Mouse (Mus musculus): ENCODE data around the gene Pfpl. TPM values are rescaled to one million over a fixed set of nuclear protein-coding genes. Genes with fewer than 3 reads are reported as not detected.

The Pfpl gene
- polyA plus RNA-seq, 1 experiment from 2014 or later = not detected

DNA sequence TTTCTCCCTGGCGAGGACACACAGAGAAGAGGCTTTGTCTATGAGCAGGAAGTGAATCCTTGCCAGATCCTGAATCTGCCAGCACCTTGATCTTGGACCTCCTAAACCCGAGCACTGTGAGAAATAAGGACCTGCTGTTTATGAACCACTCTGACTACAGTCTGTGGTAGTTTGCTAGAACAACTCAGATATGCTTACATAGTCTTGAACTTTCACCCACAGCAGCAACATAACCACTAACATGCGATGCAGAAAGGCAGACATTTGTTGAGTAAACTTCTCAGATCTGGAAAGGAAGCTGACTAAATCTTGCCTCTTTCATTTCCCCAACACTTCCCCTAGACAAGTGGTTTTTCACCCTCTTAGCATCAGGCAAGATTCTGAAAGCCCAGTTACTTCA, 44.2 kb downstream of the Pfpl start:
- no peak overlapping the region for H3K4me3 ChIP-seq (ENCODE audit: low read length)
- no peak for ATAC-seq (ENCODE audit: low FRiP score, low TSS enrichment)
- peaks cover 7% of the 10 kb centered on the region; the same call in 1 of the 2 replicates for H3K4me1 ChIP-seq (ENCODE audit: control insufficient read depth, insufficient read depth, low read length)
- no peaks in the 10 kb centered on the region for H3K9me3 ChIP-seq (ENCODE audit: control insufficient read depth, low read length)
- WGBS = 66% methylated on average over 3 of the region's 3 CpGs
- H3K27ac ChIP-seq (ENCODE audit: low read depth, low read length) = no peak overlapping the region
- H3K4me2 ChIP-seq (replicated peaks; ENCODE audit: low read depth, low read length) = no peak overlapping the region
- no peaks in the 10 kb centered on the region for H3K36me3 ChIP-seq (ENCODE audit: control insufficient read depth, insufficient read depth, low read length)
- H3K27me3 ChIP-seq (ENCODE audit: control insufficient read depth, insufficient read depth, low read length) = no peaks in the 10 kb centered on the region
- H3K9ac ChIP-seq (ENCODE audit: low read depth, low read length) = no peak overlapping the region

GRCm38 (mm10) chr19:12472381-12472976, 44.8 kb downstream of the Pfpl start:
- 78% methylated on average over 5 of the region's 5 CpGs for WGBS
- Histone ChIP-seq H3K4me3 (ENCODE audit: low read length) (no peak overlapping the region), H3K27ac (ENCODE audit: low read depth, low read length) (no peak overlapping the region), H3K4me1 (ENCODE audit: control insufficient read depth, insufficient read depth, low read length) (peaks cover 12% of the 10 kb centered on the region; the same call in 1 of the 2 replicates), H3K9me3 (ENCODE audit: control insufficient read depth, low read length) (no peaks in the 10 kb centered on the region), H3K4me2 (replicated peaks; ENCODE audit: low read depth, low read length) (no peak overlapping the region), H3K9ac (ENCODE audit: low read depth, low read length) (no peak overlapping the region), H3K27me3 (ENCODE audit: control insufficient read depth, insufficient read depth, low read length) (no peaks in the 10 kb centered on the region), H3K36me3 (ENCODE audit: control insufficient read depth, insufficient read depth, low read length) (no peaks in the 10 kb centered on the region)
- no peak for ATAC-seq (ENCODE audit: low FRiP score, low TSS enrichment)

DNA sequence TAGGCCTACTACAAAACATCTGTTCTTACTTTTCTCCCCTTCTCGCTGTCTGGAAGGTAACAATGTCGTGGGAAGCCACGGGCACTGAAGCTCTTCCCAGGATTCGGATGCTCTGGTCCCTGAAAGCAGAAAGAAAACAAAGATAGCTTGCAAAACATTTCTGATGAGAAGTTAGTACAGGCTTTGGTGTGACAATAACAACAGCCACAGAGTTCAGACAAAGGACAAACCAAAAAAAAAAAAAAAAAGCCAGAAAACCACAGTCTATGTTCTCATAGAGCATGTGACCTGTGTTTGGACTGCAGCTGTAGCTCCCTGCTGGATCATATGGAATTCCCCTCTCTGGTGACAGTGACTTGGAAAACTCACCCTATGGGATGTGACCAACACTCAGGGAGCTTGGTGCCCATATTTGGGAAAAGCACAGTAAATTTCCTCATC, 45.5 kb downstream of the Pfpl start:
- Histone ChIP-seq H3K27me3 (ENCODE audit: control insufficient read depth, insufficient read depth, low read length) (no peaks in the 10 kb centered on the region), H3K9ac (ENCODE audit: low read depth, low read length) (no peak overlapping the region), H3K27ac (ENCODE audit: low read depth, low read length) (no peak overlapping the region), H3K9me3 (ENCODE audit: control insufficient read depth, low read length) (no peaks in the 10 kb centered on the region), H3K4me1 (ENCODE audit: control insufficient read depth, insufficient read depth, low read length) (peaks cover 12% of the 10 kb centered on the region; the same call in 1 of the 2 replicates), H3K4me2 (replicated peaks; ENCODE audit: low read depth, low read length) (no peak overlapping the region), H3K4me3 (ENCODE audit: low read length) (no peak overlapping the region), H3K36me3 (ENCODE audit: control insufficient read depth, insufficient read depth, low read length) (peaks cover 3% of the 10 kb centered on the region; the same call in 1 of the 2 replicates)
- no peak for ATAC-seq (ENCODE audit: low FRiP score, low TSS enrichment)
- WGBS = 68% methylated on average over 4 of the region's 4 CpGs

DNA sequence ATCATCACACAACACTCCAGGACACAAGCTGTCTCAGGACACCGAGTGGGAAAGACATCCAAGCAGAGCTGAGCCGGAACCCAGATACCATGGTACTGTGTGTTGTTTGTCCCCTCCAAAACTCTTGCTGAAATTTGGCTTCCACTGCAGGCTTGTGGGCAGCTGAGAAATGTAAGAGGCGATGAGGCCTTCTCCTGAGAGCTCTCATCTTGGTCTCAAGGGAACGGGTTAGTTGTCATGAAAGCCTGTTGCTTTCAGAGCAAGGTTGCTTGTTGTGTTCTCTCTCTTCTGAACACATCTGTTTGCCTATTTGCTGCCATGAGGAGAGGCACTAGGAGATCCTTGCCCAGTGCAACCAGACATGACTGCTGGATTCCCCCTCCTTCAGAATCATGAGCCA, 46.2 kb downstream of the Pfpl start:
- Histone ChIP-seq H3K4me3 (ENCODE audit: low read length) (no peak overlapping the region), H3K27ac (ENCODE audit: low read depth, low read length) (no peak overlapping the region), H3K27me3 (ENCODE audit: control insufficient read depth, insufficient read depth, low read length) (no peaks in the 10 kb centered on the region), H3K9ac (ENCODE audit: low read depth, low read length) (no peak overlapping the region), H3K4me2 (replicated peaks; ENCODE audit: low read depth, low read length) (no peak overlapping the region), H3K4me1 (ENCODE audit: control insufficient read depth, insufficient read depth, low read length) (peaks cover 12% of the 10 kb centered on the region; the same call in 1 of the 2 replicates), H3K36me3 (ENCODE audit: control insufficient read depth, insufficient read depth, low read length) (peaks cover 3% of the 10 kb centered on the region; the same call in 1 of the 2 replicates), H3K9me3 (ENCODE audit: control insufficient read depth, low read length) (no peaks in the 10 kb centered on the region)
- ATAC-seq (ENCODE audit: low FRiP score, low TSS enrichment) = no peak
- WGBS = 89% methylated on average over 4 of the region's 4 CpGs

GRCm38 (mm10) chr19:12475380-12476250, 47.9 kb downstream of the Pfpl start:
- H3K4me3 ChIP-seq (ENCODE audit: low read length) = no peak overlapping the region
- no peaks in the 10 kb centered on the region for H3K27me3 ChIP-seq (ENCODE audit: control insufficient read depth, insufficient read depth, low read length)
- ATAC-seq (ENCODE audit: low FRiP score, low TSS enrichment) = peak; percentile 91
- peak overlapping the region; percentile 5; the same call in 1 of the 2 replicates for H3K4me2 ChIP-seq (replicated peaks; ENCODE audit: low read depth, low read length)
- H3K27ac ChIP-seq (ENCODE audit: low read depth, low read length) = peak overlapping the region; percentile 55; the same call in 1 of the 2 replicates
- no peaks in the 10 kb centered on the region for H3K9me3 ChIP-seq (ENCODE audit: control insufficient read depth, low read length)
- H3K36me3 ChIP-seq (ENCODE audit: control insufficient read depth, insufficient read depth, low read length) = peaks cover 8% of the 10 kb centered on the region; the same call in 1 of the 2 replicates
- no peak overlapping the region for H3K9ac ChIP-seq (ENCODE audit: low read depth, low read length)
- 64% methylated on average over 15 of the region's 15 CpGs for WGBS
- peaks cover 12% of the 10 kb centered on the region; the same call in 1 of the 2 replicates for H3K4me1 ChIP-seq (ENCODE audit: control insufficient read depth, insufficient read depth, low read length)

DNA sequence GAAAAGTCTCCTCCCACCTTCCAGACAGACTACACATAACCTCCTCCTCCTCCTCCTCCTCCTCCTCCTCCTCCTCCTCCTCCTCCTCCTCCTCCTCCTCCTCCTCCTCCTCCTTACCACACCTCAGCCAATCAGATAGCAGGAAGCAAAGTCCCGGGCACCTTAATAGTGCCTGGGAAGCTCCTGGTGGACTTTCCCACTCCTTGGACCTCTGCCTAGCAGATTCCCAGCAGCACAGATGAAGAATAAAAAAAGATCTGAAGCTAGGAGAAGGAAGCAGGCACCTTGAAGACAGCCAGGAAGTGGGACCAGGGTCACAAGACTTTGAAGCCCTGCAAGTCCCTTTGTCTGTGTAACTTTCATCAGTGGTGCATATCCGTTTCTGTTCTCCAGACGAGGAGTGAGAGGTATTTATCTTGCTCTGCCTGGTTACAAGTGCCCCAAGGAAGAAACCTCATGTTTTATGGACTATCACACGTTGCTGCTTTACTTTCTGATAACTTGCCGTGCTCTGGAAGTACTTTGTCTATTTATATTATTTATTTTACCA, 49.1 kb downstream of the Pfpl start:
- peaks cover 12% of the 10 kb centered on the region; the same call in 1 of the 2 replicates for H3K4me1 ChIP-seq (ENCODE audit: control insufficient read depth, insufficient read depth, low read length)
- H3K27ac ChIP-seq (ENCODE audit: low read depth, low read length) = no peak overlapping the region; the same call in 1 of the 2 replicates
- 15% methylated on average over 5 of the region's 5 CpGs for WGBS
- no peak overlapping the region for H3K4me3 ChIP-seq (ENCODE audit: low read length)
- H3K4me2 ChIP-seq (replicated peaks; ENCODE audit: low read depth, low read length) = no peak overlapping the region
- H3K36me3 ChIP-seq (ENCODE audit: control insufficient read depth, insufficient read depth, low read length) = peaks cover 8% of the 10 kb centered on the region; the same call in 1 of the 2 replicates
- H3K27me3 ChIP-seq (ENCODE audit: control insufficient read depth, insufficient read depth, low read length) = no peaks in the 10 kb centered on the region
- ATAC-seq (ENCODE audit: low FRiP score, low TSS enrichment) = peak; percentile 42; the same call in 1 of the 2 replicates
- H3K9ac ChIP-seq (ENCODE audit: low read depth, low read length) = no peak overlapping the region
- H3K9me3 ChIP-seq (ENCODE audit: control insufficient read depth, low read length) = no peaks in the 10 kb centered on the region

DNA sequence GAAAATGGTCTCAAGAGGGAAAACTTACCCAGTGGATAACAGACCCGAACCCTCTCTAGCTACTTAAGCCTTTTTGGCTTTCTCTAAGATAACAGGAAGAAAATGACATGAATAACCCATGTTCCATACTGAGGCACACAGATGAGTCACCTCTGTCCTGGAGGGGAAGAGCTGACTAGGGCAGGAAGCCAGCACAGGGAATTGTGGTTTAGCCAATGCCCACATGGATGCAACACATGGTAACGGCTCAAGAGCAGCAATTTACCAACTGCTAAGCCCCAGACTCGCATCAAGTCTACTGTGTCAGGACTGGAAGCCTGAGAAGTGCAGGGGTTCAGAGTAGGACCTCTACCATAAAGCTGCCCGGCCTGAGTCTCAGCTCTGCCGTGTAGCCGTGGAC, 50.7 kb downstream of the Pfpl start:
- WGBS = 83% methylated on average over 6 of the region's 6 CpGs
- Histone ChIP-seq H3K9me3 (ENCODE audit: control insufficient read depth, low read length) (no peaks in the 10 kb centered on the region), H3K4me3 (ENCODE audit: low read length) (no peak overlapping the region), H3K9ac (ENCODE audit: low read depth, low read length) (no peak overlapping the region), H3K27ac (ENCODE audit: low read depth, low read length) (no peak overlapping the region), H3K27me3 (ENCODE audit: control insufficient read depth, insufficient read depth, low read length) (no peaks in the 10 kb centered on the region), H3K4me2 (replicated peaks; ENCODE audit: low read depth, low read length) (no peak overlapping the region), H3K4me1 (ENCODE audit: control insufficient read depth, insufficient read depth, low read length) (peaks cover 12% of the 10 kb centered on the region; the same call in 1 of the 2 replicates), H3K36me3 (ENCODE audit: control insufficient read depth, insufficient read depth, low read length) (peaks cover 8% of the 10 kb centered on the region; the same call in 1 of the 2 replicates)
- no peak for ATAC-seq (ENCODE audit: low FRiP score, low TSS enrichment)
